Mouse (Mus musculus): ENCODE data around the gene Zfp456. TPM values are rescaled to one million over a fixed set of nuclear protein-coding genes. Genes with fewer than 3 reads are reported as not detected.
"Not testable (repeated sequence)": the region's sequence is repeated elsewhere in the genome, so short reads cannot be mapped to it uniquely, and the experiment has no call there.

Zfp456 gene
- polyA plus RNA-seq, 1 experiment from 2014 or later = 0.80 TPM

GRCm38 (mm10) chr13:67376255-67376654 lies 645 bp upstream of the Zfp456 start:
- not testable (repeated sequence) for H3K4me3 ChIP-seq (replicated peaks; ENCODE audit: low read length); H3K4me1 ChIP-seq (replicated peaks; ENCODE audit: control insufficient read depth, insufficient read depth, low read length); H3K36me3 ChIP-seq (replicated peaks; ENCODE audit: control insufficient read depth, insufficient read depth); H3K9ac ChIP-seq; H3K9me3 ChIP-seq (ENCODE audit: control insufficient read depth, low read length); H3K4me2 ChIP-seq (replicated peaks); H3K27ac ChIP-seq; H3K27me3 ChIP-seq (ENCODE audit: control insufficient read depth, insufficient read depth, low read length); ATAC-seq (ENCODE audit: low FRiP score); DNase-seq (ENCODE audit: low spot score)
- WGBS = 61% methylated on average over 3 of the region's 3 CpGs

GRCm38 (mm10) chr13:67360131-67360744 lies 15.4 kb downstream of the Zfp456 start, which contains the start of the genes Gm28044 and Zfp953:
TSS of gene Gm28044 (minus strand) at chr13:67360536.
TSS of gene Zfp953 (minus strand) at chr13:67360605.
- Histone ChIP-seq H3K27me3 (ENCODE audit: control insufficient read depth, insufficient read depth, low read length) (no peaks in the 10 kb centered on the region), H3K27ac (0 out of 2 replicates have a peak within 1 kb of the TSS, but pooled peaks have one; percentile 35)
- WGBS = under 1% methylated on average over 15 of the region's 15 CpGs

GRCm38 (mm10) chr13:67351854-67352253 lies 23.8 kb downstream of the Zfp456 start:
- H3K9ac ChIP-seq = no peak overlapping the region
- no peaks in the 10 kb centered on the region for H3K4me1 ChIP-seq (replicated peaks; ENCODE audit: control insufficient read depth, insufficient read depth, low read length)
- H3K36me3 ChIP-seq (replicated peaks; ENCODE audit: control insufficient read depth, insufficient read depth) = no peaks in the 10 kb centered on the region
- H3K4me2 ChIP-seq (replicated peaks) = no peak overlapping the region
- no peaks in the 10 kb centered on the region for H3K27me3 ChIP-seq (ENCODE audit: control insufficient read depth, insufficient read depth, low read length)
- no peak overlapping the region for H3K4me3 ChIP-seq (replicated peaks; ENCODE audit: low read length)
- no peaks in the 10 kb centered on the region for H3K9me3 ChIP-seq (ENCODE audit: control insufficient read depth, low read length)
- no peak for DNase-seq (ENCODE audit: low spot score)
- H3K27ac ChIP-seq = no peak overlapping the region
- ATAC-seq (ENCODE audit: low FRiP score) = no peak

More at GRCm38 (mm10) chr13:67360131-67360744, 15.4 kb downstream of the Zfp456 start, which contains the start of the genes Gm28044 and Zfp953:
- Histone ChIP-seq H3K4me3 (replicated peaks; ENCODE audit: low read length) (peak within 1 kb of the TSS; percentile 66), H3K4me1 (replicated peaks; ENCODE audit: control insufficient read depth, insufficient read depth, low read length) (no peaks in the 10 kb centered on the region), H3K9me3 (ENCODE audit: control insufficient read depth, low read length) (no peaks in the 10 kb centered on the region), H3K9ac (peak within 1 kb of the TSS; percentile 64), H3K4me2 (replicated peaks) (peak within 1 kb of the TSS; percentile 82), H3K36me3 (replicated peaks; ENCODE audit: control insufficient read depth, insufficient read depth) (no peaks in the 10 kb centered on the region)
- ATAC-seq (ENCODE audit: low FRiP score) (peak; percentile 92), DNase-seq (ENCODE audit: low spot score) (peak; percentile 93)

GRCm38 (mm10) chr13:67343422-67343821 lies 32.2 kb downstream of the Zfp456 start:
- no peak overlapping the region for H3K9ac ChIP-seq
- no peaks in the 10 kb centered on the region for H3K9me3 ChIP-seq (ENCODE audit: control insufficient read depth, low read length)
- ATAC-seq (ENCODE audit: low FRiP score) (no peak), DNase-seq (ENCODE audit: low spot score) (no peak)
- no peaks in the 10 kb centered on the region for H3K27me3 ChIP-seq (ENCODE audit: control insufficient read depth, insufficient read depth, low read length)
- H3K4me2 ChIP-seq (replicated peaks) = no peak overlapping the region
- no peaks in the 10 kb centered on the region for H3K4me1 ChIP-seq (replicated peaks; ENCODE audit: control insufficient read depth, insufficient read depth, low read length)
- 95% methylated on average over 2 of the region's 2 CpGs for WGBS
- no peak overlapping the region for H3K27ac ChIP-seq
- peaks cover 15% of the 10 kb centered on the region for H3K36me3 ChIP-seq (replicated peaks; ENCODE audit: control insufficient read depth, insufficient read depth)
- H3K4me3 ChIP-seq (replicated peaks; ENCODE audit: low read length) = no peak overlapping the region

- H3K4me2 ChIP-seq (replicated peaks) = peak overlapping the region; percentile 72
- whole genome bisulfite sequencing = 58% methylated on average over 1 of the region's 1 CpGs
- H3K4me3 ChIP-seq (replicated peaks; ENCODE audit: low read length) = peak overlapping the region; percentile 41
- no peaks in the 10 kb centered on the region for H3K4me1 ChIP-seq (replicated peaks; ENCODE audit: control insufficient read depth, insufficient read depth, low read length)
- H3K36me3 ChIP-seq (replicated peaks; ENCODE audit: control insufficient read depth, insufficient read depth) = no peaks in the 10 kb centered on the region
- DNase-seq (ENCODE audit: low spot score) (no peak), ATAC-seq (ENCODE audit: low FRiP score) (peak; percentile 29; the same call in 1 of the 2 replicates)
- H3K9me3 ChIP-seq (ENCODE audit: control insufficient read depth, low read length) = 0 out of 2 replicates have a peak, but pooled peaks cover 6% of the 10 kb centered on the region
- peak overlapping the region; percentile 54 for H3K9ac ChIP-seq
- H3K27me3 ChIP-seq (ENCODE audit: control insufficient read depth, insufficient read depth, low read length) = no peaks in the 10 kb centered on the region
- H3K27ac ChIP-seq = no peak overlapping the region
Measured at GRCm38 (mm10) chr13:67332877-67333276, 42.7 kb downstream of the Zfp456 start.

- 0 out of 2 replicates have a peak, but pooled peaks cover 6% of the 10 kb centered on the region for H3K9me3 ChIP-seq (ENCODE audit: control insufficient read depth, low read length)
- WGBS = 18% methylated on average over 17 of the region's 17 CpGs
- no peaks in the 10 kb centered on the region for H3K27me3 ChIP-seq (ENCODE audit: control insufficient read depth, insufficient read depth, low read length)
- no peaks in the 10 kb centered on the region for H3K4me1 ChIP-seq (replicated peaks; ENCODE audit: control insufficient read depth, insufficient read depth, low read length)
- no peak within 1 kb of the TSS for H3K27ac ChIP-seq
- peak; percentile 92 for ATAC-seq (ENCODE audit: low FRiP score)
- H3K9ac ChIP-seq = peak within 1 kb of the TSS; percentile 54
- DNase-seq (ENCODE audit: low spot score) = peak; percentile 84
- peak within 1 kb of the TSS; percentile 72 for H3K4me2 ChIP-seq (replicated peaks)
- H3K4me3 ChIP-seq (replicated peaks; ENCODE audit: low read length) = peak within 1 kb of the TSS; percentile 41
- no peaks in the 10 kb centered on the region for H3K36me3 ChIP-seq (replicated peaks; ENCODE audit: control insufficient read depth, insufficient read depth)
Measured at GRCm38 (mm10) chr13:67332019-67332724, 43.4 kb downstream of the Zfp456 start, which contains the start of gene Zfp595. TSS of gene Zfp595 (minus strand) at chr13:67332570.

Other genes starting within 250 kb of the Zfp456 start
- gene Rsl1, start 202.6 kb downstream of the Zfp456 start, polyA plus RNA-seq (2014; fragmentation: Nextera tagmentation; extraction: Ambion mirVana) = 4.4 and 5.1 TPM in 2 replicates
- 2.1 and 2.3 TPM in 2 replicates for gene Zfp455, start 181.3 kb downstream of the Zfp456 start, polyA plus RNA-seq (2014; fragmentation: Nextera tagmentation; extraction: Ambion mirVana)
- gene Zfp458, start 97.3 kb downstream of the Zfp456 start, polyA plus RNA-seq (2014; fragmentation: Nextera tagmentation; extraction: Ambion mirVana) = 6.2 and 6.7 TPM in 2 replicates
- 1.2 and 1.3 TPM in 2 replicates for gene Zfp457, start 69.3 kb downstream of the Zfp456 start, polyA plus RNA-seq (2014; fragmentation: Nextera tagmentation; extraction: Ambion mirVana)
- gene Zfp595, start 43.2 kb downstream of the Zfp456 start, polyA plus RNA-seq (2014; fragmentation: Nextera tagmentation; extraction: Ambion mirVana) = 1.9 and 2.3 TPM in 2 replicates
- not detected in 2 replicates for gene Gm28044, start 15.3 kb downstream of the Zfp456 start, polyA plus RNA-seq (2014; fragmentation: Nextera tagmentation; extraction: Ambion mirVana)
- gene Zfp953, start 15.2 kb downstream of the Zfp456 start, polyA plus RNA-seq (2014; fragmentation: Nextera tagmentation; extraction: Ambion mirVana) = 0.79 and 0.93 TPM in 2 replicates
- gene Gm28041, start 77 bp downstream of the Zfp456 start, polyA plus RNA-seq (2014; fragmentation: Nextera tagmentation; extraction: Ambion mirVana) = not detected in 2 replicates
- gene Zfp429, start 24.0 kb upstream of the Zfp456 start, polyA plus RNA-seq (2014; fragmentation: Nextera tagmentation; extraction: Ambion mirVana) = 2.9 and 3.4 TPM in 2 replicates
- 0.36 and 0.90 TPM in 2 replicates for gene Zfp459, start 45.6 kb upstream of the Zfp456 start, polyA plus RNA-seq (2014; fragmentation: Nextera tagmentation; extraction: Ambion mirVana)
- 6.9 and 8.0 TPM in 2 replicates for gene Zfp874a, start 75.8 kb upstream of the Zfp456 start, polyA plus RNA-seq (2014; fragmentation: Nextera tagmentation; extraction: Ambion mirVana)
- 2.1 and 2.3 TPM in 2 replicates for gene Zfp874b, start 108.4 kb upstream of the Zfp456 start, polyA plus RNA-seq (2014; fragmentation: Nextera tagmentation; extraction: Ambion mirVana)
- gene Zfp58, start 124.7 kb upstream of the Zfp456 start, polyA plus RNA-seq (2014; fragmentation: Nextera tagmentation; extraction: Ambion mirVana) = 9.5 and 11.8 TPM in 2 replicates
- gene Gm26965, start 150.3 kb upstream of the Zfp456 start, polyA plus RNA-seq (2014; fragmentation: Nextera tagmentation; extraction: Ambion mirVana) = not detected in 2 replicates
- gene Zfp87, start 150.4 kb upstream of the Zfp456 start, polyA plus RNA-seq (2014; fragmentation: Nextera tagmentation; extraction: Ambion mirVana) = 36.3 and 40.2 TPM in 2 replicates
- gene Zfp748, start 178.0 kb upstream of the Zfp456 start, polyA plus RNA-seq (2014; fragmentation: Nextera tagmentation; extraction: Ambion mirVana) = 14.6 and 16.9 TPM in 2 replicates
- gene Zfp729b, start 233.9 kb upstream of the Zfp456 start, polyA plus RNA-seq (2014; fragmentation: Nextera tagmentation; extraction: Ambion mirVana) = 7.2 and 7.4 TPM in 2 replicates